Mouse (Mus musculus): Measurements from ENCODE around the gene Cpa3. TPM values are rescaled to one million over a fixed set of nuclear protein-coding genes. Genes with fewer than 3 reads are reported as not detected.

Gene Cpa3
- total RNA-seq, 1 experiment, result not detected

GRCm38 (mm10) chr3:20229027-20229426 is 13.0 kb downstream of the Cpa3 start:
- no peak overlapping the region for H3K27ac ChIP-seq (ENCODE audit: insufficient read depth, low read depth, low read length, poor library complexity, severe bottlenecking)
- H3K9ac ChIP-seq (ENCODE audit: insufficient read depth, low read depth, low read length, poor library complexity, severe bottlenecking), result no peak overlapping the region
- no peak for DNase-seq (ENCODE audit: low read depth, low spot score)
- no peaks in the 10 kb centered on the region for H3K9me3 ChIP-seq (ENCODE audit: control insufficient read depth, insufficient read depth, low read depth, low read length)
- no peaks in the 10 kb centered on the region for H3K36me3 ChIP-seq (ENCODE audit: control insufficient read depth, insufficient read depth, low read length, poor library complexity, severe bottlenecking)
- no peak overlapping the region for H3K4me3 ChIP-seq (ENCODE audit: insufficient read depth in 1 of 2, low read depth in 1 of 2, low read length in 2 of 2, poor library complexity in 1 of 2, severe bottlenecking in 1 of 2)
- in situ Hi-C loops (cut with MboI; ENCODE audit: low sequenced_read_pairs in 2 of 2, unreplicated experiment in 2 of 2), result no loop called here
- TF ChIP-seq ZC3H11A (IDR thresholded peaks at IDR 0.05; ENCODE audit: borderline replicate concordance, low read depth, low read length) (no peak), CHD2 (IDR thresholded peaks at IDR 0.05; ENCODE audit: low read depth, low read length) (no peak), MAFK (IDR thresholded peaks at IDR 0.05; ENCODE audit: insufficient read depth, low read depth, low read length) (no peak), ZNF384 (IDR thresholded peaks at IDR 0.05; ENCODE audit: low read depth, low read length) (no peak), HCFC1 (IDR thresholded peaks at IDR 0.05; ENCODE audit: borderline replicate concordance, insufficient read depth, low read length) (no peak)
- H3K4me1 ChIP-seq (ENCODE audit: control insufficient read depth in 2 of 2, insufficient read depth in 2 of 2, low read length in 2 of 2, poor library complexity in 1 of 2), result no peaks in the 10 kb centered on the region

GRCm38 (mm10) chr3:20225429-20225828 is 16.6 kb downstream of the Cpa3 start:
- Histone ChIP-seq H3K27ac (ENCODE audit: insufficient read depth, low read depth, low read length, poor library complexity, severe bottlenecking) (no peak overlapping the region), H3K9me3 (ENCODE audit: control insufficient read depth, insufficient read depth, low read depth, low read length) (no peaks in the 10 kb centered on the region), H3K4me3 (ENCODE audit: insufficient read depth in 1 of 2, low read depth in 1 of 2, low read length in 2 of 2, poor library complexity in 1 of 2, severe bottlenecking in 1 of 2) (no peak overlapping the region), H3K9ac (ENCODE audit: insufficient read depth, low read depth, low read length, poor library complexity, severe bottlenecking) (no peak overlapping the region), H3K36me3 (ENCODE audit: control insufficient read depth, insufficient read depth, low read length, poor library complexity, severe bottlenecking) (no peaks in the 10 kb centered on the region), H3K4me1 (ENCODE audit: control insufficient read depth in 2 of 2, insufficient read depth in 2 of 2, low read length in 2 of 2, poor library complexity in 1 of 2) (no peaks in the 10 kb centered on the region)
- in situ Hi-C loops (cut with MboI; ENCODE audit: low sequenced_read_pairs in 2 of 2, unreplicated experiment in 2 of 2), result no loop called here
- DNase-seq (ENCODE audit: low read depth, low spot score), result no peak
- TF ChIP-seq ZNF384 (IDR thresholded peaks at IDR 0.05; ENCODE audit: low read depth, low read length) (no peak), ZC3H11A (IDR thresholded peaks at IDR 0.05; ENCODE audit: borderline replicate concordance, low read depth, low read length) (no peak), MAFK (IDR thresholded peaks at IDR 0.05; ENCODE audit: insufficient read depth, low read depth, low read length) (no peak), HCFC1 (IDR thresholded peaks at IDR 0.05; ENCODE audit: borderline replicate concordance, insufficient read depth, low read length) (no peak), CHD2 (IDR thresholded peaks at IDR 0.05; ENCODE audit: low read depth, low read length) (no peak)

DNA sequence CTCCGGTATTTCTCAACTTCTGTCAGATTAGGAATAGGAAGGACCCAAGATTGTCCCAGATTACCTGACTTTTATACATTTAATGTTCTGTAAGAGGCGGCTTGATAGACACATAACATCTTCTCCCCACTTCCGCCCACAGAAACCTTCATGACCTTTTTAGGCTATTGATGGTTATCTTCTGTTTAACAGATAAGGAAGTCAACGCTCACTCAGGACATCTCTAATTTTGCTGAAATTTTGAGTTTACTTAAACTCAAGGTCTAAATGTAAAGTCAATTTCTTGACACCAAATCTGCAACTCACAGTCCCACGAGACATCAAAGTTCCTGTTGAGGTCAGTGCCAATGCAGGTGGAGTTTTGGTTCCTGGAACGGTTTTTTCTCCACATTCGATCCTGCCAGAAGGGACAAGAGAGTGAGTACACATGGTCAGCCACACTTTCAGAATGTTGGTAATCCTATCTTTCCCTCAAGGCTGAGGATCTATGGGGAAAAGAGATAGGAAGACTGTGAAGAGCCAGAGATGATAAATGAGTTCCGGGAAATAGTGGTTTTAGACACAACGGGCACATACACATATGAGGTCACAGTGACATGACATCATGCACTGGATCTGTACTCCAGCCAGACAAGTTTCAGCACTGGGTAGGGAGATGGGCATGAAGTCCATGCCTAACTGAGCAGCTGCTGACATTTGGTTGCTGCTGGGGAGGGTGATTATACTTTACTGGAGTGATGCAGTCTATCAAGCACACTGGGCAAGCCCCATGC is 18.9 kb downstream of the Cpa3 start:
- in situ Hi-C loops (cut with MboI; ENCODE audit: low sequenced_read_pairs in 2 of 2, unreplicated experiment in 2 of 2), result no loop called here
- H3K9ac ChIP-seq (ENCODE audit: insufficient read depth, low read depth, low read length, poor library complexity, severe bottlenecking), result no peak overlapping the region
- no peaks in the 10 kb centered on the region for H3K36me3 ChIP-seq (ENCODE audit: control insufficient read depth, insufficient read depth, low read length, poor library complexity, severe bottlenecking)
- H3K27ac ChIP-seq (ENCODE audit: insufficient read depth, low read depth, low read length, poor library complexity, severe bottlenecking), result no peak overlapping the region
- no peaks in the 10 kb centered on the region for H3K9me3 ChIP-seq (ENCODE audit: control insufficient read depth, insufficient read depth, low read depth, low read length)
- no peak for DNase-seq (ENCODE audit: low read depth, low spot score)
- H3K4me1 ChIP-seq (ENCODE audit: control insufficient read depth in 2 of 2, insufficient read depth in 2 of 2, low read length in 2 of 2, poor library complexity in 1 of 2), result no peaks in the 10 kb centered on the region
- H3K4me3 ChIP-seq (ENCODE audit: insufficient read depth in 1 of 2, low read depth in 1 of 2, low read length in 2 of 2, poor library complexity in 1 of 2, severe bottlenecking in 1 of 2), result no peak overlapping the region
- TF ChIP-seq ZC3H11A (IDR thresholded peaks at IDR 0.05; ENCODE audit: borderline replicate concordance, low read depth, low read length) (no peak), HCFC1 (IDR thresholded peaks at IDR 0.05; ENCODE audit: borderline replicate concordance, insufficient read depth, low read length) (no peak), MAFK (IDR thresholded peaks at IDR 0.05; ENCODE audit: insufficient read depth, low read depth, low read length) (no peak), CHD2 (IDR thresholded peaks at IDR 0.05; ENCODE audit: low read depth, low read length) (no peak), ZNF384 (IDR thresholded peaks at IDR 0.05; ENCODE audit: low read depth, low read length) (no peak)

- no peak for TF ChIP-seq ZNF384 (IDR thresholded peaks at IDR 0.05; ENCODE audit: low read depth, low read length)
- Histone ChIP-seq H3K4me3 (ENCODE audit: insufficient read depth in 1 of 2, low read depth in 1 of 2, low read length in 2 of 2, poor library complexity in 1 of 2, severe bottlenecking in 1 of 2) (no peak overlapping the region), H3K9me3 (ENCODE audit: control insufficient read depth, insufficient read depth, low read depth, low read length) (no peaks in the 10 kb centered on the region), H3K27ac (ENCODE audit: insufficient read depth, low read depth, low read length, poor library complexity, severe bottlenecking) (no peak overlapping the region), H3K9ac (ENCODE audit: insufficient read depth, low read depth, low read length, poor library complexity, severe bottlenecking) (no peak overlapping the region), H3K4me1 (ENCODE audit: control insufficient read depth in 2 of 2, insufficient read depth in 2 of 2, low read length in 2 of 2, poor library complexity in 1 of 2) (no peaks in the 10 kb centered on the region), H3K36me3 (ENCODE audit: control insufficient read depth, insufficient read depth, low read length, poor library complexity, severe bottlenecking) (no peaks in the 10 kb centered on the region)
- no peak for DNase-seq (ENCODE audit: low read depth, low spot score)
- in situ Hi-C loops (cut with MboI; ENCODE audit: low sequenced_read_pairs in 2 of 2, unreplicated experiment in 2 of 2), result no loop called here
Measured at GRCm38 (mm10) chr3:20222136-20222535, 19.8 kb downstream of the Cpa3 start.
